Mouse (Mus musculus) monocyte, adult 2 months (primary cell): Measurements from ENCODE around the gene Scn1b.

Experiments used
- DNase-seq, 2 experiments: peaks; one replicate each; pipeline ENCODE4 v3.0.0; 2022; ENCODE audit warnings: low spot score in 2 of 2, low read depth in 1 of 2

Gene Scn1b

GRCm38 (mm10) chr7:31088206-31088605, 38.6 kb downstream of the Scn1b start:
- DNase-seq: no peak

- DNase-seq: no peak
Measured at GRCm38 (mm10) chr7:31087262-31087661, 39.5 kb downstream of the Scn1b start.

DNA sequence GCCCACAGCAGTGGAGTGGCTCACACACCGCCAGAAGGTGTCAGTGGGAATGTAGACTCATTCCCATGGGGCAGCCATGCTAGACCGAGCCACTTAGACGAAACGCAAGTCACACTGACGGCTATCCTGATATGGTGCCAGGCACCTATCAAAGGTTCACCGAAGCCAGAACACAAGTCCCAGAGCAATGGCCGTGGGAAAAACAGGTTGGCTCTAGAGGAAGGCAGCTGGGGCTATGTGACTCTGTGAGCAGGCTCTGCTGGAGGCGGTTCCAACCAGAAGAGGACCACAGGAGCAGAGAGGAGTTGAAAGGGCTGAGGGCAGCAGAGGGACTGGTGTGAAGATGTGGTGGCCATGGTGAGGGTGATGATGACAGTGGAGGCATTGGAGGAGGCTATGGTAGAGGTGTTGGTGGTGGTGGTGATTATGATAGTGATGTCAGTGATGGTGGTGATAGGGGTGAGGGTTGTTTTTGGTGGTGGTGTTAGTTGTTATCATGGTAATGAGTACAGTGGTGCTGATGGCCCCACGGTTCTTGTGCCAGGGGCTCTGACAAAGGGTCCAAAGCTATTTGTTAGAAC, 40.5 kb downstream of the Scn1b start:
- DNase-seq: no peak

- no peak for DNase-seq
Measured at GRCm38 (mm10) chr7:31085171-31085570, 41.6 kb downstream of the Scn1b start.

GRCm38 (mm10) chr7:31084140-31084539, 42.7 kb downstream of the Scn1b start:
- DNase-seq: no peak

- no peak for DNase-seq
Measured at GRCm38 (mm10) chr7:31082831-31083588, 43.8 kb downstream of the Scn1b start.

GRCm38 (mm10) chr7:31082106-31082505, 44.7 kb downstream of the Scn1b start:
- no peak for DNase-seq

DNA sequence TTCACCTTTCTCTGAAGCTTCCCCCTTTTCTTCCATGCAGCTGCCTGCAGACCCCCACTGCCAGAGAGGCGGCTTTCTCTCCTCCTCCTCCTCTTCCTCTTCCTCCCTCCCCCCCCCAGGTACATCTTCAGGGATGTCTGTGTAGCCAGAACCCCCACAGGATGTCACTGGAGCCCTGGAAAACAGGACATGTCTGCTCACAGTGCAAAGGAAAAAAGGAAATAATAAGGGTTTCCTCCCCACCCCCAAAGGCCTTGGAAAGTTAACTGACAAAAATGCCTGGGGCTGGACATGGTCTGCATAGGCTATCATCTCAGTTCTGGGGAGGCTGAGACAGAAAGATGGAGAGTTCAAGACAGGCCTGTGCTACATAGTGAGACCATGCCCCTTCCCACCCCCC, 45.7 kb downstream of the Scn1b start:
- DNase-seq: no peak

- no peak for DNase-seq
Measured at GRCm38 (mm10) chr7:31080611-31081010, 46.2 kb downstream of the Scn1b start.

- DNase-seq: no peak
Measured at GRCm38 (mm10) chr7:31079670-31080069, 47.1 kb downstream of the Scn1b start.

- no peak for DNase-seq
Measured at GRCm38 (mm10) chr7:31077885-31078445, 48.8 kb downstream of the Scn1b start.

GRCm38 (mm10) chr7:31077470-31077869, 49.3 kb downstream of the Scn1b start:
- no peak for DNase-seq

GRCm38 (mm10) chr7:31076492-31076891, 50.3 kb downstream of the Scn1b start, which contains the start of gene Fxyd3:
TSS of gene Fxyd3 (minus strand) at chr7:31076704.
- DNase-seq: no peak

DNA sequence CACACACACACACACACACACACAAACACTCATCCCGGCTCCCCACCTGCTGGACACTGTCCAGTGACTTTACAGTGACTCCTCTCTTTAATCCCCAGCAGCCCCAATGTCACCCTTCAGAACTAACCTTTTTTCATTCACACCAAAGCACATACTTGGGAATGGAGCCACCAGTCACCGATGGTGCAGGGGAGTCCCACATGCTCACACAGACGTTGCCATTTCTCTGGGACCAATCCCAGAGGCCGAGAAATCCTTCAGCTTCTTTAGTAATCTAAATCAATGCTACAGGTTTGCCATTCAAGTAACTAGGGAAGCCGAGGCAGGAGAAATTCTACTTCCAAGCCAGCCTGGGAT, 52.1 kb downstream of the Scn1b start:
- DNase-seq: no peak

DNA sequence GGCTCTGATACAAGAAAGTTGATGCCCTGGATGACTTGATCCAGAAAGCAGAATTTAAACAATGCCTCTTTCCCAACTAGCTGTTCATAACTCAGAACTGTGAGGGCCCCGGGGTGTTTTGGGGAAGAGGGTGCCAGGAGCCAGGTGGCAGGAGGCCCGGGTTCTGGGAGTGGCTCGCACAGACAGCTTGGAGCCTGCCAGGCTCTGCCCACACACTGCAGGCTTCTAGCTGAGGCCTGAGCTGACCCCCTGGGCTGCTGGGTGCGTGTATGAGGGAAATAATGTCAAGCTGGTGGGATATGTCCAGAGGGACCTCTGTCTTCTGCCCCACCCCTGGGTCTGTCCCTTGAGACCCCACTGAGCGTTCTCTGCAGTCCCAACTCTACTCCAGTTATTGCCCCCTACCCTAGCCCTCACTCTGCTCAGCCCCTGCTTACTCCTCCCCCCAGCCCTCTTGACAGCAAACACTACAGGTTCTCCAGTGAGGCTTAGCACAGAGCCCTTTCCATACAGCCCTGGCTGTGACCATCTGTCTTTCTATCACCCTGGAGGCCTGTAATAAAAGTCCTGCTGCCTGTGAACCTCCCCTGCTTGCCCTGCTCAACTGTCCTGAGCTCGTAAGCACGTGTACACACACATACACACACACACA, 52.6 kb downstream of the Scn1b start:
- no peak for DNase-seq

GRCm38 (mm10) chr7:31073546-31073945, 53.3 kb downstream of the Scn1b start:
- DNase-seq: no peak

GRCm38 (mm10) chr7:31072326-31072725, 54.5 kb downstream of the Scn1b start:
- DNase-seq: no peak

GRCm38 (mm10) chr7:31070324-31070723, 56.5 kb downstream of the Scn1b start:
- DNase-seq: no peak

GRCm38 (mm10) chr7:31069491-31069890, 57.3 kb downstream of the Scn1b start:
- DNase-seq: no peak

GRCm38 (mm10) chr7:31067836-31068235, 59.0 kb downstream of the Scn1b start:
- no peak for DNase-seq
